Mouse (Mus musculus) CD4-positive, CD25-positive, alpha-beta regulatory T cell, adult 2 months (primary cell): Measurements from ENCODE around the gene Ptafr.

Experiments
- DNase-seq: peaks from one replicate; pipeline ENCODE4 v3.0.0-alpha.2; 2012; ENCODE audit warnings: low read depth, low spot score

The Ptafr gene

DNA sequence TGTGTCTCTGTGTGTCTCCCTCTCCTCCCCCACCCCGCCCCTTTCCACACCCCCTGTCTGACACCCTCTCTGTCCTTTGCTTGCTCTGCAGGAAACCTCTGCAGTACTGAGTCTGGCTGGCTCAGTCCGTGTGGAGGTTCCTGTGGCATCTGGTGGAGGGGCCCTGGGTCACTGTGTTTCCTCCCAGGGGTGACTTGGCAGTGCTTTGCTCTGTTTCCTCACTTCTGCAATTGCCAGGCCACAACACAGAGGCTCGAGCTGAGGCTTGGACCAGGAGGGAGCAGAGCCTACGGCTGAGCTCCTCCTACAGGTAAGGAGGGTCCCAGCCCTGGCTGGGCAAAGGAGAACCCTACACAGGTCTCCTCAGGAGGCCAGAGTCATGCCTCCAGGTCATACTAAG is at the start of gene Ptafr:
Ptafr (plus strand) TSS at position 103 of the 400 bp plus-strand sequence.
- no peak for DNase-seq

DNA sequence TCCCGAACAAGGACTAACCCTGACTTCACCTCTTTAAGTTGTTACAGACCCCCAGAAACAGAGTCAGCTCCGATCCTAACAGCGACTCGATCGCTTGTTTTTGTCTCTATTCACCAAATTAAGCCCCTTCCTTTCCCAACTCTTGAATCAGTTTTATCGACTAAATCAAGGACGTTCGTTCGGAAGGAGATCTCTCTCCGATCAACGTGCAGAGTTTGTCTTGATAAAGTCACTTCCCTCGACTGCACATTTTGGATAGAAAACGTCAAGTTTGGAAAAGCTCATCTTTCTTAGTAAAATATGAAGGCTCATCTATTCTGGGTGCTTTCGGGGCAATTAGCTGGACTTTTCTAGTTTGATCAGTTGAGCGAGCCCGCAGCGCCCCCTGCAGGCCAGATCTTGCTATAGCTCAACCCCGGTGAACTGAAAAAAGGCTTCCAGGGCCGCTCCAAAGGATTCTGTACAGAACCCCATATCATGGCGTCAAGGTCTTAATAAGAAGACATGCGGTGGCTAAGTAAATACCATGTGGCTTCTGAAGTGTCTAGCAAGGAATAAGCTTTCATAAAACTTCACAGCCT is 49.2 kb upstream of the Ptafr start:
- peak; percentile 92 for DNase-seq

DNA sequence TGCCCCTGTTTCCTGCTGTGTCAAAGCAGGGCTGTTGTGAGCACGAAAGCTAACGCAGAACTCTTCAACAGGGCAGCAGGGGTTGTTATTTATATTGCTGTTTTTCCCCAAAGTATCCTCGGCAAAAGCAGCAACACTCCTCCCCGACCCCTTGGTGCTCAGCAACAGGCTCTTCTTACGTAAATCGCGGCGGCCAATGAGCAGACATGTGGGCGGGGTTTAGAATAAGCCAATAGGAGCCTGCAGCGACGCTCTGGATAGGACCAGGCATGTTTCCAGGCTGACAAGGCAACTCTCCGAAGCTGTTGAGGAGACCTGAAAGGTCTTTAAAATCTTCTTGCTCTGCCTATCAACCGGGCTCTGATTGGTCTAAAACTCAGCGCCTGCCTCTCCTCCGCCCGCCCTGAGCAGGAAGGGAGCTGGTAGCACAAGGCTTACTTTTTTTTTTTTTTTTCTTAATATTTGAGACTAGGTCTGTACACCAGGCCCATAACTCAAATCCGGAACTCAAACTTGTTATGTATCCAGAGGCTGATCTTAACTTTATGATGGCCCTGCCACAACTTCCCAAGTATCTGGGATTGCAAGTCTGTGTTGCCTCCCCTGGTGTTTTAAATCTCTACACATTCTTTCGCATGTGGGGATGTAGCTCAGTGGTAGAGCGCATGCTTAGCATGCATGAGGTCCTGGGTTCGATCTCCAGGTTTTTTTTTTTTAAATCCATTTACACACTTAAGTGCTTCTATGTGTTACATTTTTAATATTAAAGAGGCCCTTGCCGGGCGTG is 48.3 kb upstream of the Ptafr start:
- DNase-seq = peak; percentile 97

DNA sequence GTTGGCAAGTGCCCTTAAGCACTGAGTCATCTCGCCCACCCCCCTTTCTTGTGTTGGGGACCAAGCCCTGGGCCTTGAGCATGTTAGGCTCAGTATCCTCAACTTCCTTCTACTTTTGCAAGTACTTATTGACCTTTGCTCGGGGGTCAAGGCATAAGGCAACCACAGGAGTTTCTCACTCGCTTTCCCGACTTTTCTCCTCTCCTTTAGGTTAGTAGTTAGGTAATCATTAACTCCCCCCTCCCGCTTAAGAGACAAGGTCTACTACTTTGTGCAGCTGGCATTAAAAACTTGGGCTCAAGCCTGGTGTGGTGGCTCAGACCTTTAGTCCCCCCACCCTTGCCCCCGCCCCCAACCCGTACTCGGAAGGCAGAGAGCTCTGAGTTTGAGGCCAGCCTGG is 45.8 kb upstream of the Ptafr start:
- no peak for DNase-seq

DNA sequence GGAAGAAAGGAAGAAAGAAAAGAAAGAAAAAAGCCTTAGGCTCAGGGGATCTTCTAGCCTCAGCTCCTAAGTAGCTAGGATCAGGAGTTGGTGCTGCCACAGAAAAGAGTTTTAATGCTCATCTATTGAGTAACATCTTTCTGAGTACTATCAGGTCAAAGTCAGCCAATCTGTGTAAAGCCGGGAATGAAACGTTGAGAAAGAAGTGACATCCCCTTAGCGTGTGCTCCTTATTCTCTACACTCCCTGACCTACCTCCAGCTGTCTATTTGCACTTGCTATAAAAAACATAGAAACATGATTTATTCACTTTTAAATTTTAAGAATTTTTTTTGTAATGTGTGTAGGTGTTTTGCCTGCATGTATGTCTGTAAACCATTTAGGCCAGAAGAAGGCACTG is 44.7 kb upstream of the Ptafr start:
- DNase-seq = no peak

- no peak for DNase-seq
These were observed 39.5 kb upstream of the Ptafr start for GRCm38 (mm10) chr4:132524321-132524741.

DNA sequence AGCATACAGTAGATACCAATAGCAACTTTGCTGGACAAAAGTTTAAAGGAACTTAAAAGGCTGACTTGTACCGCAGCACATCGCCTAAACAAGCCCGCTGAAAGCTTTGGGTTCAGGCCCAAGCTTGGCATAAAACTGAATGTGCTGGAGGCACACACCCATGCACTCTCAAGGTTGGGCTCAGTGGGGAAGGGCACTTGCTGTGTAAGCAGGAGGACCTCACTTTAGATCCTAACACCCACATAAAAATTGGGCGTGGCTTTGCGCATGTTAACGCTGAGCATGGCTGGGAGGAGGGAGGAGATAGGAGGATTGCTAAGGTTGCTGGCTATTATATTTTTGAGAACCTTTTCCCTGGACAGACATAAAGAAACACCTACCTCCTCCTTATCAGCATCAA is 39.1 kb upstream of the Ptafr start:
- no peak for DNase-seq

DNA sequence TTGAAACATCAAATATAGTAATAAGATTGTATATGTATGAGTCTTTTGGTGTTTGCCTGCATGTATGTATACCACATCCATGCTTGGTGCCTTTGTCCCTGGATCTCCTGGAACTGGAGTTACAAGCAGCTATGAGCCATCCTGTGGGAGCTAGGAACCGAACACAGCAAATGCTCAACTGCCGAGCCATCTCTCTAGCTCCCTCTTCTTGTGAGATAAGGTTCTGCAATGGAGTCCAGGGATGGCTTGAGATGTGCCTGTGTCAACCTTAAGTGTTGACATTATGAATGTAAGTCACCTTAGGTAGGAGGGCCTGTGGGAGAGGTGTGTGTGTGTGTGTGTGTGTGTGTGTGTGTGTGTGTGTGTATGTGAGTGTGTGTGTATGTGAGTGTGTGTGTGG is 37.2 kb upstream of the Ptafr start:
- DNase-seq = peak; percentile 69

DNA sequence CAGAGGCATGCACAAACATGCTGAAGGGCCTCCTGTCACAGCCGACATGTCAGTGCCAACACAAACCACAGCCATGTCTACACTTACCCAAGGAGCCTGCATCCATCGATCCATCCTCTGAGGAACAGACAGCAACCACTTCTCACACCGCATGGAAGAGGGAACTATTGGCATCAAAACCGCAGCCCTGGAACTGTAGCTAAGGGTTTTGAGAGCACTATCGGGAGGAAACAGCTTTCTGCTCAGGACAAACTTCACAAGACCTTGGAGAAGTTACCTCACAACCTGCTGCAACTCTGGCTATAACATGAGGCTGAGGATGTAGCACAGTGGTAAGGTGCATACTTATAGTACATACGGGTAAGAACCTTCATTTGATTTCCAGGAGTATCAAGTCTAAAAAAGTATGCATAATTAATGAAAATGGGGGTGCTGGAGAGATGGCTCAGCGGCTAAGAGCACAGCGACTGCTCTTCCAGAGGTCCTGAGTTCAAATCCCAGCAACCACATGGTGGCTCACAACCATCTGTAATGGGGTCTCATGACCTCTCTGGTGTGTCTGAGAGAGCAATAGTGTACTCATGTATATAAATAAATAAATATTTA is 35.8 kb upstream of the Ptafr start:
- no peak for DNase-seq

- DNase-seq = no peak
These were observed 34.5 kb upstream of the Ptafr start for GRCm38 (mm10) chr4:132529344-132529743.

DNA sequence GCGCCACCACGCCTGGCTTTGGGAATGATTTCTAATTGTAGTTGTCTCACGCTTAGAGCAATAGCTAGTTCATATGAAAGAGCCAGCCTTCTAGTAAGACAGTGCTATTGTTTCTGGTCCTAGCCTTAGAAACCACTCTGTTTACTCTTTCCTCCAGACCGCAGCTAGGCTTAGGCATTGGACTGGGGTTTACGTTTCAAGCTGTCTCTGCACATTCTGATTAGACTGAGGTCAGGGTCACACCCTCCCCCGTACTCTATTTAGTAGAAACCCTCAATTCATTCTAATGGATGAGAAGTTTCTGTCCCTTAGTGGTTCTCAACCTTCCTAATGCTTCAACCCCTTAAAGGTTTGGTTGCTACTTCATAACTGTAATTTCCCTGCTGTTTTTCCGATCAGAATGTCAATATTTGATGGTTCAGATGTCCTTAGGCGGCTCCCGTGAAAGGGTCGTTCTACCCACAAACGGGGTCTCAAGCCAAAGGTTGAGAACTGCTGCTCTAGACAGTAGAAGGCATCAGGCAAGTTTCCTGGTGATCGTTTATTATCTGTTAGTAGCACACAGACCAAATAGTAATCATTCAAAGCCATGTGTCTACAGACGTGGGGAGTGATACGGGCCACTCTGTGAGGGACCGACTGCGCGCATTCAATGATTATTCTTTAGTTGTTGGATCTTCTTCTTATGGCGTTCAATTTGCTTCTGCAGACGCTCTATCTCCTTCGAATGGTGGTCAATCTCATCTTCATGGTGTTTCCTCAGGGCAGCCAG is 33.6 kb upstream of the Ptafr start:
- DNase-seq = no peak

GRCm38 (mm10) chr4:132532496-132532895 is 31.4 kb upstream of the Ptafr start:
- DNase-seq = no peak

DNA sequence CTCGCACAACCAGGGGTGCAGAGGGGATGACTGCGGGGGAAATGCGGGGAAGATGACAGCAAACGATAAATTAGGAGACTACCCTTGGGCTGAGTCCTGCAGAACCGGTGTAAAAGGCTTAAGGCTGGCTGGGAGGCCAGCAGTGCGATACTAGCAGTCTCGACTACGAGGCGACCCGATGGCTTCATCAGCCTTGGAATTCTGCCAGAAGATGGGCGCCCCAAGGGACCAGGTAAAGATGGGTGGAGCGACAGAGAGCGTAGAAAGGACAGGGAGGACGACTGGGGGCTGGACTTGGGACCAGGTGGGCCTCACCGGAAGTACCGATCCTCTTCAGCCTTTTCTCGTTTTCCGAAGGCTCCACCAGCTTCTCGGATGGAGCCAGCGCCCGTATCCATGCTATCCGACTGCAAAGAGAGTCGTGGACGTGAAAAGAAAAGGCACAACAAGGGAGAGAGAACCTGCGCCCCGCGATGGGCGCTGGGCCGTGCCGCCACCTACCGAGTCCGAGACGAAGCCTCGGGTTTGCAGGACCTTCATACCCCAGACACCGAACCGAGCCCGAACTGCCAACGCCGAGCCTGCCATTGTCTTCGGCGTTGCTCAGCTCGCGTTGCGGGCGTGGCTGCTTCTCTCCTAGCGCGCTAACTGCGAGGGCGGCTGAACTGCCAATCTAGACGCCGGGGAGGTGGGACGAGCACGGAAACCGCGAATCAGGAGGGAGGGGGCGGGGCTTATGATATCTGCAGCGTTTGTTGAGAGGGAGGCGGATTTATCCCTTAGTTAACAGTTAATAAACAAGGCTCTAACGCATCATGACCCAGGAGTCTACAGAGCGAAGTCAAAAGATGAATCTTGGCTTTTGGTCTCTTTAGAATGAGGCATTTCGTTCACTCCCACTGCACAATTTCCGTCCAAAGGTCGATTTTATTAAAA is 30.6 kb upstream of the Ptafr start, which contains the start of gene Atpif1:
Atpif1 (minus strand) TSS at position 679 of the 936 bp plus-strand sequence.
- DNase-seq = peak; percentile 96

GRCm38 (mm10) chr4:132535406-132536121 is 28.3 kb upstream of the Ptafr start, which contains the start of gene Dnajc8:
Gene Dnajc8, plus strand, starts transcription at chr4:132535550.
- peak; percentile 98 for DNase-seq

- no peak for DNase-seq
These were observed 24.4 kb upstream of the Ptafr start for GRCm38 (mm10) chr4:132539481-132539880.

DNA sequence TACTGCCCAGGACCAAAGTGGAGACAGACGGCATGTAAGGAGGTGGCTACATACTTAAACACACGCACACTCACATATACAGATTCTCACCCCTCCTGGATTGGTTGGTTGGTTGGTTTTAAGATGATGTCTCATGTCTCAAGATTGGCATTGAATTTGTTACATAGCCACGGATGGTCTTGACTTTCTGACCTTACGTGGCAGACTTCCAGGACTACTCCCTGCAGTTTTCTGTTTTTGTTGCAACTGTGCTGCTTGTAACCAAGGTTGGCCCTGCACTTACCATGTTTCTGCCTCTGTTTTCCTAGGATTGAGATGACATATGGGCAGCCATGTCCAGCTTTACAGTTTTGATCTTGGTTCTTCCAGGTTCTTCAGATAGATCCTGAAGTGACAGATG is 22.5 kb upstream of the Ptafr start:
- DNase-seq = no peak

DNA sequence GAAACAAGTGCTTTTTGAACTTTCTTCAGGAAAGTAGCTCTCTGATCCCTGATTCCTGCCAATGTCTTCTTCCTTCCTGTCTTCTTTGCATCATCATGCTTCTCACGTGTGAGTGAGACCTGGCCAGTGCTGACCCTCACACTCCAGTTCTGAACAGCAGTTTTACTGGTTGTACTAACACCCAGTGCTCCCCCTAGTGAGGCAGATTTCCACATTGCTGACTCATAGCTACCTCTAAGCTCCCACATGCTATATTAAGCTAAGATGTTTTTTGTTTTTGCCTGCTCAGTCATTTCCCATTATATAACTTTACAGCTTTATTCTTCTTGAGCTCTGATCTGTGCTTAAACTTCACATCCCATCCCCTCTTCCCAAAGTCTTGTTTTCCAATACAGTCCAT is 21.1 kb upstream of the Ptafr start:
- DNase-seq = no peak

DNA sequence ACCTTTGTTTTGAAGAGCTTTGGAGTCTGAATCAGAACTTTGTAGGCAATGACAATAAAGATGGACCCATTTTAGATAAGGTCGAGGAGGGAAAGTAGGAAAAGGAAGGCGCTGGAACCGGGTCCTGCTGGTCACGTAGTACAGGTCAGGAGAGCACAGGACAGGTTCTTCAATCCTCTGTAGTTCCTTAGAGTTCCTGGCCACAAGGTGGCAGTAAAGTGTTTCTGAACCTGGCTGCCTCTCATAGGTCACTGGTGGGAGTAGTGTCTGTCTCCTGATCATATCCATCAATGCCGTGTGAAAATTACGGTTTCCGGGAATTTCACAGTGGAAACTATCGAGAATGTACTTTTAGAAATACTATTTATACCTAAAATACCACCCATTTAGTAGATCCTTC is 18.0 kb upstream of the Ptafr start:
- peak; percentile 84 for DNase-seq

- DNase-seq = no peak
These were observed 9.6 kb upstream of the Ptafr start for GRCm38 (mm10) chr4:132554221-132554620.

GRCm38 (mm10) chr4:132554653-132555052 is 9.2 kb upstream of the Ptafr start:
- no peak for DNase-seq
